Mouse (Mus musculus) kidney, postnatal 4 days (tissue): ENCODE measurements at regions not wholly inside any gene's neighbourhood (a gene's known extent, or its start where the extent isn't known, plus 50 kb on each side); places are given as distances from the start of the nearest gene placed in this dataset.

Experiments used
- DNase-seq, 2 experiments: peaks; one replicate each; pipeline ENCODE4 v3.0.0; 2021; ENCODE audit warnings: mixed read lengths in 2 of 2

DNA sequence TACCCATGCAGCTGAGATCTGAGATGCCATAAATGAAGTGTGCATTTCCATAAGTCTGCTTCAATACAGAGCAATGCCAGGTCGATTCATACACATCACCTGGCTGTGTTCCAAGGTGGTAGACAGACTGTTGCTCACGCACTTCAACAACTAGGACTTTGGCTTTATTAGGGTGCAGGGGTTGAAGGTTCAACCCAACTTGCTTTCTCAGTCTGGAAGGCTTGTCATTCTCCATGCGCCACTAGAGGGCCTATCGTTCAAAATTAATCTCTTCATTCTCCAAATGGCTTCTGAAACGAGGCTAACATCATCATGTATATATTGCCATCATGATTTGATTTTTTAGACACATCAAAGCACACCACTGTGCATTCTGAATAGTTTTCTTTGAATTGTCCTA, 127.0 kb upstream of the Tmem164 start:
- DNase-seq: peak; percentile 43 to 56

DNA sequence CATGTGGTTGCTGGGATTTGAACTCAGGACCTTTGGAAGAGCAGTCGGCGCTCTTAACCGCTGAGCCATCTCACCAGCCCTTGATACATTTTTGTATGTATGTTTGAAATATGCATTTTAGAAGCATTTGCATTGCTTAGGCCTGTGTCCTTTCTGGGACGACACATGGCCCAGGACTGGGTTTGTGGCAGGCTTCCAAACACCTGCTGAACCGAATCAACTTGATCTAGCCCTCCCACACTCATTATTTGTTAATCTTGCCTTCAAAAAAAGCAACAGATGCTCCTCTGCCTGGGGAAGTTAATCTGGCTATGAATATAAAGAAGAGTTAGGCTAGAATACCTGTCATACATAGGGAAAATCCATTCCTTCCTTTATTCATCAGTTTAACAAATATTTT, 123.7 kb upstream of the Tmem164 start:
- no peak for DNase-seq

DNA sequence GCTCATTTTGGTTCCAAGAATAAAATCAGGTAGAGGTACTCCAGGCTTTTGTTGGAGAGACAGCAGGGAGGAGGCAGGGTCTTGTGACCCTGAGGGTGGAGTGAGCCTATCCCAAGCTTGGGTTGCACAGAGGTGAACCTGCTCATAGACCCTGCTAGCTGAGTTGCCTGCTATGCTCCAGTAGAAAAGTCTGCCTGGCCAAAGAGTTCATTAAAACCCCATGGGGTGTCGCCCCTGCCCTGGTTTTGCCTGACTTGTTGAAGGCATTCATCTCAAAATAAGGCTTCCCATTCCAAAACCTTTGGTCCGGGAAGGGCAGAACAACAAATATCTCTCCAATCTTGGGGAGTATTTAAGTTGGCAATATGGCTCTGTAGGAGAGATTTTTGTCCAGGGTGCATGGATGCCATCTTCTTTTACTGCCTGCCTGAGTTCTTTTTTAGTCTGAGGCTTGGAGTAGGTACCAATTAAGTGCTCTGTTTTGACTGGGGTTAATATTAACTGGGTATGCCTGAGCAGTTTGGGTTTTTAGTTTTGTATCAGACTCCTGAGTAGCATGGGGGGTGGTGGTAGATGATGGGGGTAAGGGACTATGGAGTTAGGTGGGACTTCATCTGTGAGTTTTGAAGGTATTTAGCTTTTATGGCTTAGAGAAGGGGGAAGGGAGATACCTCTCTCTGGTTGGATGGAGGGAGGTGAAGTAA, 120.8 kb upstream of the Tmem164 start:
- peak; percentile 63 to 66 for DNase-seq

DNA sequence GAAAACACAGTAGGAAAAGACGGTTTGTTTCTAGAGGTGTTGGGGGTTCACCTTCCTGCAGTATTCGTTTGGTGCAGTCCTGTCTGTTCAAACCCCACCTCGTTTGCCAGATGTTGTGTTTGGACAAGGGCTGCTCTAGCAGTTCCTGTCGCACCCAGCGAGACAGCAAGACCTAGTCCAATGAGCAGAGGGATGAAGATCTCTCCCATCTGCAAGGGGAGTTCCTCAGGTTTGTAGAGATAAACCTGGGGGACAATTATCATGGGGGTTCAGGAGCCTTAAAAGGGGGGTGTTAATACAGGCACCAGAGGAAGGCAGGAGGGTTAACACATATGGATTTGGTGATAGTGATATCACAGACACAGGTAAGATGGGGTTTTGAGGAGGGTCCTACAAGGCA, 119.4 kb upstream of the Tmem164 start:
- no peak for DNase-seq

DNA sequence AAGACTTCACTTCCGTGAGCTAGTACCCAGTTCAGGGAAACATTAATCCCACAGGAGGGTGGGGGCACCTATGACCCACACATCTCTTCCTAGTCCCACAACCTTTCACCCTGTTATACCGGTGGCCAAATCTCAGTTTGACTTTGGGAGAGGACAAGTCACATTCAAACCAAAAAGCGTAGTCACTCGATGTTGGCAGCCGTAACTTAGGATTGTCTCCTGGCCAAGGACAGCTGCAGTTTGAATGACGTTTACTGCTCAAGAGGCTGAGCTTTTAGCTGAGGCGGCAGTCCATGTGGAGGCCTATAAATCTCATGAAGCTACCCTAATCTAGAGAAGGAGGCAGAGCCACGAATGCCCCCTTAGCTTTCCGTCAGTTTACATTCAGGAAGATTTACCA, 117.0 kb upstream of the Tmem164 start:
- DNase-seq: no peak

DNA sequence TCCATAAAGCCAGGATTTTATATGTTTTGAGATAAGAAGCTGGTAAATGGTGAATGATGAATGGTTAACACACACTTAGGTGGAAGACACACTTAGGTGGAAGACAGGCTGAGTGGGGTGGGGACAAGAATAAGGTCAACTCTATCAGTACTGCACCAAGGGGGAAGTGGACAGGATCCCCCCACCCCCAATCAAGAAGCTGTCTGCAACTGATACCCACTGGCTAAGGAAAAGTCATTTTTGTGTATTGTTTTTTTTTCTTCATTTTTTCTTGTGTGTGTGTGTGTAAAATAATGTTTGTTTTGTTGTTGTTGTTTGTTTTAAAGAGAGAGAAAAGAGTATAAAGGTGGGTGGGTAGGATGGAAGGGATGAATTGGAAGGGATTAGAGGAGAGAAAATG, 109.4 kb upstream of the Tmem164 start:
- DNase-seq: no peak

DNA sequence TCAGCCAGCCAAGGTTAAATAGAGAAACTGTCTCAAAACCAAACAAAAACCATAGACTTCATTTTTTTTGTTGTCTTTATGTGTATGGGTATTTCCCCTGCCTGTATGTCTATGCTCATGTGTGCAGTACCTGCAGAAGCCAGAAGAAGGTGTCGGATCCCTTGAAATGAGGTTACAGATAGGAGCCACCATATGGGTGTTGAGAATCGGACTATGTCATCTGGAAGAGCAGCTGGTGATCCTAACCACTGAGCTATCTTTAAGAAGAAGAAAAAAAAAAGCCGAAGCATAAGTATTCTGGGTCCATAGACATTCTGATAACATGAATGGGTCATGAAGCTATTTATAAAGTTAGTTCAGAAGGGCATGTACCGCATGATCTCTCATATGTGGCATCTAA, 107.2 kb upstream of the Tmem164 start:
- no peak for DNase-seq

DNA sequence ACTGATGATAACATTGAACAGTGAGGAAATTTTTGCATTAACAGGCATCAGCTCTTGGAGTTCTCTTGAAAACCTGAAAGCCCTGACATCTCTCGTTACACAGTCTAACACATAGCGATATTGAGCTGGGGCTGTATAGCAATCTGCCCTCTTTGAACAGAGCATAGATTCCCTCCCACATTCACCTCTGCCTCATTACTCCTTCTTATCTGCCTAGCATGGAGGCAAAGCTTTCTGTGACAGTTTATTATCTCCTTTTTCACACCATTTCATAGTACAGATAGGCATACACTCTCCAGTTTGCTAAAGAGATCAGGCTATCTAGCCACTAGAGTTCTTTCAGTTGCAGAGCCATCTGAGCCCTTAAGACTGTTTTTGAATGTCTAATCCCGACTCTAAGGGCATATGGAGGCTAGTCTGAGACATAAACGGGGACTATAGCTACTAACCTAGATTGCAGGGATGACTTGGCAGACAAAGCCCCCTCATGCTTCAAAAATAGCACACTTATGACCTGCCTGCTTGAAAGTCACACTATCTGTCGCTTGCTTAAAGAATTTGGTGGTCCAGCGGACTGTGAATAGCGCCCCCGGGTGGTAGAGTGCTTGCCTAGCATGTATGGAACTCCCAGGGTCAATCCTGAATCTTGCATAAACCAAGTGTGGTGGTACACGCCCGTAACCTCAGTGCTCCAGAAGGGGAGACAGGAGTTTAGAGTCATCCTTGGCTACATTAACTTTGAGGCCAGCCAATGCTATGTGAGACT, 106.1 kb upstream of the Tmem164 start:
- DNase-seq: peak in 1 of 2 experiments; percentile 7

DNA sequence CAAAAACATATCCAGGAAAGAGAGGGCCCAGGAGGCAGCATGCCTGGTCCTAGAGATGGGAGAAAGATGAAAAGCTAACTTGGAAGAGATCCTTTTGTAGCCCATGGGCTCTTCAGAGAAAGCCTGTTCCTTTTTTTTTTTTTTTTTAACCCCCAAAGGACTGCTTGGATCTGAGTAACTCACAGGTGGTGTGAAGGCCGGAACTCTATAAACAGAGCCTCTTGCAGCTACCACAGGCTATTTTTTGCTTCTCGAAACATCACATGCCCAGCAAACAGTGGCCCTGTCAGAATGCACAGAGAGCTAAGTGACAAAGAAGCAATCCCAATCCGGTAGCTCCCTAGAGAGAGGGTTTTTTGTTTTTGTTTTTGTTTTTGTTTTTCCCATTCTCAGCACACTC, 105.1 kb upstream of the Tmem164 start:
- DNase-seq: no peak

DNA sequence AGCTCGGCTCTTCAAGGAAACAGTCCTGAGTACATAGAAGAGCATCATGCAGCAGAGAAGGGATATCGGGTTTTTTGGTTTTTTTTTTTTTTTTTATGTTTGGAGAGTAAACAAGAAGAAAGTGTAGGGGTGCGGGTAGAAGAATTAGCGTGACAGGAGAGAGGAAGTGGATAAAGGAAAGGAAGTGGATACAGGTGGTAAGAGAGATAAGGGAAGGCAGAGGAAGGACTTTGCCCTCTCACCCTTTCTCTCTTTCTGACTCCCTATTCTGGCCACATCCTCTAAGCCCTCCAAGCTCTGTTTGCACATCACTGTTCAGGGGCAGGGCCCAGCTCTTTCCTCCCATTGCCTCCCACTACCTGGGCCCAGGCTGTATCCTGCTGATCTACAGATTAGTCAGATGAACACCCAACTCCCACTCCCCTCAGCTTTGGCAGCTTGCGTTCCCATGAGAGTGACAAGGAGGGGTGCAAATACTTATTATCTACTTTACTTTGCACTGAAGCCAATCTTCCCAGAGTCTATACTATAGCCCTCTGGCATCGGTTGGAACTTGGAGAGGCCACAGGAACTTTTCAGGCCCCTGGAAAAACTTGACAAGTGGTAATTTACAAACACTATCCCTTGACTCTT, 103.6 kb upstream of the Tmem164 start:
- DNase-seq: no peak

DNA sequence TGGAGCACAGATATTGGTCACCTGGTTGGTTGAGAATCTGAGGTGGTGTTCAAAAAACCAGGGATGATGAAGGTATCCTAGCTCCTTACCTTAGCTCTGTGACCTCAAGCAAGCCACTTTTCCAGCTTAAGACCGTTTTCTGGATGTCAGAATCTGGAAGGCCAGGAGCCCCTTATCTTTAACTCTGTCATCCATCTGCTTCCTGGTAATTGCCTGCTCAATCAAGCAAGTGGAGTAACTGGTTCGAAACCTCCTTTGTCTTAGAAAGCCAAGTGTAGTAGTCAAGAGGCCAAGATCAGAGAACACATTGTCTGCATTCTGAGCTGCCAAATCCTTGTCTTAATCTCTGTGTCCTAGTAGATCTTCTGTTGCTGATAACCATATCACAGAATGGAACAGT, 95.9 kb upstream of the Tmem164 start:
- no peak for DNase-seq

DNA sequence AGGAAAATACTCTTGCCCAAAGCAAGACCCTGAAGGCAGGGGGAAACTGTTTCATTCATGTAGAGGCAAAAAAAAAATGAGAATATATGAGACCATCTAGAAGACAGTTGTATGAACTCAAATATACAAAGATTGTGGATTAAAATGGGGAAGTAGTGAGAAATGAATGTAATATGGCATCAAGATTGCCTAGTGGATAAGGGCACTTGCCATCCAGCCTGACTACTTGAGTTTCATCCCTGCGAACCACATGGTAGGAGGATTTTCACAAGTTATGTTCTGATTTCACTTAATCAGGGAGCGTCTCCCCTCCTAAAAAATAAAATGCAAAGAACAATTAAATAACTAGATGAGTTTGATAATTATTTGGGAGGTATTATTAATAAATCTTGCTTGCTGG, 81.8 kb upstream of the Tmem164 start:
- DNase-seq: no peak

DNA sequence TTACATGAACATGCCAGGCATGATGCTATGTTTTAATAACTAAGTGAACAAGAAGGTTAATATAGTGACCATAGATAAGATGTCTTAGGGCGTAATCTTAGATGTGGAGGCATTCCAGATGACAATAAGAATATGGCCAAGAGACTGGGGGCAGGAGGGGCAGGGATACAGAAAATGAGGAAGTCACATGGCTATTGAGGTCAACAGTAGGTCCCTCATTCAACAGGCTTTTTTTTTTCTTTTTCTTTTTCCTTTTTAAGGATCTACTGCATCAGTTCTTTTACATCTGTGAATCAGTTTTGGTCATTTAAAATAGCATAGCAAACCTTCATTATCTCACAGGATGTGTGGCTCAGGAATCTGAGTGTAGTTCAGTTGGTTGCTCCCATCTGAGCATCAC, 80.4 kb upstream of the Tmem164 start:
- DNase-seq: no peak

DNA sequence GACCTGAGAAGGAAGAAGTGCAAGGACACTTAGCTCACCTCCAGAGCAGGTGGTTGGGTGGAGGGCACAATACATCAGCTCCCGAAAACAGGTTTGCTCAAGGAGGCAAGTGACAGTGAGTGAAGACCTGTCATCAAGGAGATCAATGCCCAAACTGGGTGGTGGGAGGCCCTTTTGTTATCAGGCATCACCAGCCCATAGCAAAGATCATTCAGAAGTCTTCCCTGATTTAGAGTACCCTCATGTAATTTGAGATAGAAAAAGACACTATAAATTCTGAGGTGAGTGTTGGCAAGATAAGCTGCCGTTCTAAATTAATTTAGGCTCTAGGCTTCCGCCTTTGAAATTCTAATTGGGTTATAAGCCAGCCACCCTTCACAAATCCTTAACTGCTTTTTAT, 76.1 kb upstream of the Tmem164 start:
- no peak for DNase-seq

DNA sequence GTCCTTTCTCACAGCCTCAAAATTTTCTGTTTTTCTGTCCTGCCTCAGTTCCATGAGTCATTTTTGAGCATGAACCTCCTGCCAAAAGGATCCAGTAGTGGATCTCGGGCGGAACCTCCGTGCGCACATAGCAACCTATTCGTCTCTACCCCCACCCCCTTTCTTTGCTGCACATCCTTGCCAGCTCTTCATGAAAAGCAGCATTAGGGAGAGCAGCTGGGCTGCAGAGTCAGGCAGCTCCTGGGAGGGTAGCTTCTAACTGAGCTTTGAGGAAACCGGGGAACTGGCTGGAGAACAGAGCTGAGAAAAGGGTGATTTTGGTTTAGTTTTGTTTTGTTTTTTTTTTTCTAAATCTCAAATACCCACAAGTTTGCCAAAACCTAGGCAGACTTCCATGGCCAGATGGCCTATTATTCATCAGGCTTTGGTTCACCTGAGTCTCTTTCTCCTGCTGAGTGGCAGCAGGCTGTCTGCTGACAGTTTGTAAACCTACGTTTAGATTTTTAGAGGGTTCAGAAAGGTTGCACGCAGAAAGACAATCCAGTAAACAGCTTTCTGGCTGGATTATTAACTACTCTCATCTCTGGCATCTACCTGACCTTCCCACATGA, 74.5 kb upstream of the Tmem164 start:
- DNase-seq: no peak

DNA sequence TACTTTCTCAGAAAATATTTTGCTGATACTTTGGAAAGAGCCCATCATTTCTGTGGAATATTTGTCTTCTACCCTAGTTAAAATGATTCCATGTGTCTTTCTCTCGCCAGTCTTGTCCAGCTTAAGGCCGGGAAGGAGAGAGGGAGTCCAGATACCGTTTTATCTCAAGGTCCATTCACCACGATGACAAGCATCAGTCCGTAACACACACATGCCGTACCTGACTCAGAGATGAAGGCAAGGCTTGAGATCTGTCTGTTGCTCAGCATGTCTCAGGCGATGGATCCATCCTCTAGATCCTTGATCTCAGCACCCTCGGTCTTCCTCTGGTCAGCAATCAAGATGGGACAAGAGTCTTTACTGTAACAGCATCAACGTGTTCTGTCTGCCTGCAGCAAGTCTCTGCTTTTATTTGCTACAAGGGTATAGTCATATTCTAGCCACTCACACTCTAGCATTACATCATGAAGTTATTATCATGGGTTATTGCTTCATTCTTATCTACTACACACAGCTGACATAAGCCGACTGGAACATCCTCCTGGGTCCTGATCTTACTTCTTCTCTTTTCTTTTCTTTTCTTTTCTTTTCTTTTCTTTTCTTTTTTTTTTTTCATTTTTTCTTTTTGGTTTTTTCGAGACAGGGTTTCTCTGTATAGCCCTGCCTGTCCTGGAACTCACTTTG, 64.9 kb upstream of the Tmem164 start:
- DNase-seq: no peak

DNA sequence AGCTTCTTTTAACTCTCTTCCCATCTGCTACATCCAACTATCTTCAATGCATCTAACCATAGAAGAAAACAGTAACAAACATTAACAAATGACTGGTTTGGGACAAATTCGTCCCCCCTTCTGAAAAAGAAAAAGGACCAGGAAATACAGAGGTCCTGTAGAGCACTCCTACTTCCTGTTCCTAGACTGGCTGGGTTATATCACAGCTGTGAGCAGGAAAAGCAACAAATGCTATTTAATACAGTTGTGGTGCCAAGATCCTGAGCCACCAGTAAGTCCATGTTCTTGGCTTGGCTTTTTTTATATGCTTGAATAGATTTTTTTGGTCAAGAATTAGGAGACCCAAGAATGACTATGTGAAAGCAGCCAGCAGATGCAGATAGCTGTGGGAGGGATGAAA, 62.8 kb upstream of the Tmem164 start:
- DNase-seq: peak in 1 of 2 experiments; percentile 2

DNA sequence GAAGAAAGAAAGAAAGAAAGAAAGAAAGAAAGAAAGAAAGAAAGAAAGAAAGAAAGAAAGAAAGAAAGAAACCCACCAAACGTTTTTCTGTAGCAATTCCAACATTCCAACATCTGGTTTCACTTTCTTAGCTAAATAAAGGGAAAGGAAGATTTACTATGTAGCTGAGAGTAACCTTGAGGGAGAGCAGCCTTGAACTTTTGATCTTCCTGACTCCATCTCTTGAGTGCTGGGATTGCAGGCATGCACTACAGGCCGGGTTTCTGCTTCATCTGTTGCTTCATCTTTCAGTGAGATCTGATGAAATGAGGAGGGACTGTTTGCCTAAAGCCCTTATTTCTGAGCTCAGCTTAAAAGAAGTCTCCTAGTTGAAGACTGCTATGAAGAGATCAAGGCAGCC, 57.8 kb upstream of the Tmem164 start:
- peak in 1 of 2 experiments; percentile 3 for DNase-seq

DNA sequence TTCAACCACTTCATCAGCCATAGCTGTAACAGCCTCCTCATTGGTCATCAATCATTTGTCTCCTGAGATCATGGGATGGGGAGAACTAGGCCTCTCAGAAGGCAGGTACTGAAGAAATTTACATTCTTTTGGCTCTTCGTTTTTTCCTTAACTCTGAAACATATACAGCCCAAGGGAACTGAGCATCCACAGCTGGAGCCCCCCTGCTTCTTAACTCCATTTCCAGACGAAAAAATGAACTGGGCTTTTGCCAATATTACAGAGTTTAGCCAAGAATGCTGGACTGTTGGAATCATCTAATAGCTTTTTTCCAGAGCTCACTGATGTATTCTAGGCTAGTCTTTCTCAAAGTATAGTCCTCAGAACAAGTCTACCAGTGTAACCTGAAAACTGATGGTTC, 57.3 kb upstream of the Tmem164 start:
- peak in 1 of 2 experiments; percentile 6 for DNase-seq
